Mouse (Mus musculus) hindbrain, embryonic 11.5 days (tissue): ENCODE measurements around the gene Gpr55. TPM values are rescaled to one million over a fixed set of nuclear protein-coding genes. Genes with fewer than 3 reads are reported as not detected.

ENCODE experiments used
- ATAC-seq: fragments of 200-750 bp; cut with Nextera tagmentation; 2 replicates; pipeline ENCODE4 v1.8.0; 2017; ENCODE audit warnings: mild to moderate bottlenecking, moderate TSS enrichment, moderate library complexity; ENCODE audit not compliant: low FRiP score
- DNase-seq: peaks from one replicate; pipeline ENCODE4 v3.0.0-alpha.2; 2015; ENCODE audit warnings: low spot score
- H3K27ac ChIP-seq: fragments of 300-500 bp; sonication (generic); 2 replicates; pipeline ENCODE4 v1.5.1; 2014; ENCODE audit warnings: mild to moderate bottlenecking, low read depth, low read length
- H3K27me3 ChIP-seq: fragments of 300-500 bp; sonication (generic); 2 replicates; pipeline ENCODE4 v1.6.1; 2014; ENCODE audit warnings: mild to moderate bottlenecking, low read length, moderate library complexity, mixed read lengths; ENCODE audit not compliant: control insufficient read depth, insufficient read depth
- H3K36me3 ChIP-seq: fragments of 300-500 bp; sonication (generic); 2 replicates; pipeline ENCODE4 v1.6.1; 2014; ENCODE audit warnings: mild to moderate bottlenecking, low read length, moderate library complexity, mixed read lengths; ENCODE audit not compliant: control insufficient read depth, insufficient read depth
- H3K4me1 ChIP-seq: fragments of 300-500 bp; sonication (generic); replicated peaks from 2 replicates; pipeline ENCODE4 v1.6.1; 2014; ENCODE audit warnings: low read length, mixed read lengths; ENCODE audit not compliant: control insufficient read depth, insufficient read depth
- H3K4me2 ChIP-seq: fragments of 300-500 bp; sonication (generic); replicated peaks from 2 replicates; pipeline ENCODE4 v1.6.1; 2014; ENCODE audit warnings: mild to moderate bottlenecking, low read depth, low read length
- H3K4me3 ChIP-seq: fragments of 300-500 bp; sonication (generic); 2 replicates; pipeline ENCODE4 v1.5.1; 2014; ENCODE audit warnings: low read depth, low read length
- H3K9ac ChIP-seq: fragments of 300-500 bp; sonication (generic); 2 replicates; pipeline ENCODE4 v1.6.1; 2014; ENCODE audit warnings: low read depth, low read length
- H3K9me3 ChIP-seq: fragments of 300-500 bp; sonication (generic); 2 replicates; pipeline ENCODE4 v1.6.1; 2016; ENCODE audit warnings: low read length; ENCODE audit not compliant: control insufficient read depth
- WGBS: fragments of 180-500 bp; shearing (Covaris S2); extraction: QIAGEN DNeasy Blood & Tissue Kit; methylation state at CpG from one replicate; pipeline ENCODE4 v1.1.7; 2014; 5-methylcytosine and 5-hydroxymethylcytosine counted together
- polyA plus RNA-seq: library from polyadenylated mRNA; unstranded; fragments of >200 nt; fragmentation: Nextera tagmentation; extraction: Ambion mirVana; gene quantifications from 2 replicates; pipeline ENCODE4 v1.2.1, GENCODE M21; 2014

Gene Gpr55
- polyA plus RNA-seq, 1 experiment from 2014 or later: 0.08 TPM

GRCm38 (mm10) chr1:85899388-85899761 lies 61.4 kb downstream of the Gpr55 start:
- Histone ChIP-seq H3K27ac (0 out of 2 replicates have a peak overlapping the region, but pooled peaks have one; percentile 20), H3K4me2 (no peak overlapping the region), H3K36me3 (no peaks in the 10 kb centered on the region), H3K9ac (no peak overlapping the region), H3K27me3 (no peaks in the 10 kb centered on the region), H3K4me3 (no peak overlapping the region), H3K4me1 (peaks cover 23% of the 10 kb centered on the region), H3K9me3 (no peaks in the 10 kb centered on the region)
- ATAC-seq (no peak), DNase-seq (peak; percentile 20)

GRCm38 (mm10) chr1:85898761-85899387 lies 61.9 kb downstream of the Gpr55 start:
- Histone ChIP-seq H3K4me2 (no peak overlapping the region), H3K4me3 (no peak overlapping the region), H3K36me3 (no peaks in the 10 kb centered on the region), H3K27me3 (no peaks in the 10 kb centered on the region), H3K9ac (0 out of 2 replicates have a peak overlapping the region, but pooled peaks have one; percentile 19), H3K4me1 (peaks cover 23% of the 10 kb centered on the region), H3K9me3 (no peaks in the 10 kb centered on the region), H3K27ac (peak overlapping the region; percentile 30; the same call in 1 of the 2 replicates)
- 23% methylated on average over 12 of the region's 12 CpGs for WGBS
- no peak for ATAC-seq
- DNase-seq: no peak

- ATAC-seq (no peak), DNase-seq (peak; percentile 19)
- H3K9ac ChIP-seq: 0 out of 2 replicates have a peak overlapping the region, but pooled peaks have one; percentile 19
- WGBS: 26% methylated on average over 8 of the region's 8 CpGs
- H3K4me1 ChIP-seq: peaks cover 23% of the 10 kb centered on the region
- no peaks in the 10 kb centered on the region for H3K36me3 ChIP-seq
- H3K27ac ChIP-seq: peak overlapping the region; percentile 30; the same call in 1 of the 2 replicates
- H3K9me3 ChIP-seq: no peaks in the 10 kb centered on the region
- H3K27me3 ChIP-seq: no peaks in the 10 kb centered on the region
- H3K4me3 ChIP-seq: no peak overlapping the region
- H3K4me2 ChIP-seq: no peak overlapping the region
Observed at GRCm38 (mm10) chr1:85897901-85898760, 62.7 kb downstream of the Gpr55 start.

- Histone ChIP-seq H3K27me3 (no peaks in the 10 kb centered on the region), H3K9ac (no peak overlapping the region), H3K4me1 (peaks cover 23% of the 10 kb centered on the region), H3K36me3 (no peaks in the 10 kb centered on the region), H3K9me3 (no peaks in the 10 kb centered on the region), H3K4me3 (no peak overlapping the region), H3K27ac (0 out of 2 replicates have a peak overlapping the region, but pooled peaks have one; percentile 30), H3K4me2 (peak overlapping the region; percentile 84; the same call in 1 of the 2 replicates)
- ATAC-seq (no peak), DNase-seq (no peak)
- 66% methylated on average over 12 of the region's 12 CpGs for WGBS
Observed at GRCm38 (mm10) chr1:85896781-85897700, 63.8 kb downstream of the Gpr55 start.

- no peaks in the 10 kb centered on the region for H3K27me3 ChIP-seq
- H3K4me2 ChIP-seq: peak overlapping the region; percentile 84
- H3K4me1 ChIP-seq: peaks cover 19% of the 10 kb centered on the region
- no peak overlapping the region for H3K27ac ChIP-seq
- DNase-seq (no peak), ATAC-seq (no peak)
- H3K9ac ChIP-seq: no peak overlapping the region
- 72% methylated on average over 5 of the region's 5 CpGs for WGBS
- no peaks in the 10 kb centered on the region for H3K9me3 ChIP-seq
- no peaks in the 10 kb centered on the region for H3K36me3 ChIP-seq
- peak overlapping the region; percentile 81 for H3K4me3 ChIP-seq
Observed at GRCm38 (mm10) chr1:85896110-85896509, 64.7 kb downstream of the Gpr55 start.

GRCm38 (mm10) chr1:85895391-85895837 lies 65.4 kb downstream of the Gpr55 start:
- H3K36me3 ChIP-seq: no peaks in the 10 kb centered on the region
- WGBS: 5% methylated on average over 15 of the region's 15 CpGs
- peak overlapping the region; percentile 84 for H3K4me2 ChIP-seq
- ATAC-seq (peak; percentile 56), DNase-seq (peak; percentile 70)
- no peaks in the 10 kb centered on the region for H3K9me3 ChIP-seq
- peaks cover 19% of the 10 kb centered on the region for H3K4me1 ChIP-seq
- peak overlapping the region; percentile 81 for H3K4me3 ChIP-seq
- H3K9ac ChIP-seq: peak overlapping the region; percentile 70
- peak overlapping the region; percentile 87 for H3K27ac ChIP-seq
- no peaks in the 10 kb centered on the region for H3K27me3 ChIP-seq

GRCm38 (mm10) chr1:85894748-85895360 lies 66.0 kb downstream of the Gpr55 start:
- WGBS: under 1% methylated on average over 30 of the region's 30 CpGs
- peak overlapping the region; percentile 87 for H3K27ac ChIP-seq
- DNase-seq (peak; percentile 87), ATAC-seq (peak; percentile 53)
- peaks cover 19% of the 10 kb centered on the region for H3K4me1 ChIP-seq
- H3K4me2 ChIP-seq: peak overlapping the region; percentile 84
- H3K9me3 ChIP-seq: no peaks in the 10 kb centered on the region
- no peaks in the 10 kb centered on the region for H3K36me3 ChIP-seq
- H3K4me3 ChIP-seq: peak overlapping the region; percentile 81
- peak overlapping the region; percentile 70 for H3K9ac ChIP-seq
- H3K27me3 ChIP-seq: no peaks in the 10 kb centered on the region
